Mouse (Mus musculus): ENCODE data around the gene Wdr77.
"Not testable (repeated sequence)": the region's sequence is repeated elsewhere in the genome, so short reads cannot be mapped to it uniquely, and the experiment has no call there.

Gene Wdr77
- long read RNA-seq, experiment 1, transcript Wdr77-201 (10 exons, 3,682 nt) = major isoform, 50 of 65 reads
- long read RNA-seq, experiment 1, partial matches to known transcripts = 3 of 65 reads
- long read RNA-seq, experiment 1, other reads (novel, unspliced or antisense) = 12 of 65 reads
- long read RNA-seq, experiment 2, transcript Wdr77-201 (10 exons, 3,682 nt) = major isoform, 54 of 68 reads
- long read RNA-seq, experiment 2, partial matches to known transcripts = 0 of 68 reads
- long read RNA-seq, experiment 2, other reads (novel, unspliced or antisense) = 13 of 68 reads

DNA sequence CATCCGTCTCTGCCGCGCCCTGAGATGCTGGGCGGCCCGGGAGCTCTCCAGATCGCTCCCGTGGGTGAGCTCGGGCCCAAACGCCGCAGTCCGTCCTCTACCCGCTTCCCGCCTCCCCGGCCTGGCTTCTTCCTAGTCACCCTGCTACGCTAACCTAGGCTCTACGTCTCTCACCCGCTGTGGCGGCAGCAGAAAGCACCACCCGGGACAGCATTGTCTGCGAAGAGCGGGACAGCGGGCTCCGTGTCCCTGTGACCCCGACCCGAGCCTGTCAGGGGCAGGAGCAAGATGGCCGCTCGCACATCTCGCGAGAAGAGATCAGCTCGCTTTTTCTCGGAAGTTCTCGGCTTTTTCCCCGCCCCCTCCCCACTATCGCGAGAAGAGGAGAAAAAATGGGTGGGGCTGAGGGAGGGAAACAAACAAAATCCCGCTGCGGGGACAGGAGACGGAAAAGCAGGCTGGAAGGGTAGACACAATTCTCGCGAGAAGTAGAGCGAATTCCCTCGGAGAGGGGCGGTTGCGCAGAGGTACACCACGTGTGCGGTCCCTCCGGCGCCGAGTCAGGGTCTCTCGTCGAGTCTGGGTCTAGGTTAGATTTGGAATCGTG lies at the start of gene Wdr77:
Gene Wdr77 (plus strand): TSS at position 396 of the 607 bp plus-strand sequence.
- intact Hi-C loops (cut with DNase I) = no loop called here

DNA sequence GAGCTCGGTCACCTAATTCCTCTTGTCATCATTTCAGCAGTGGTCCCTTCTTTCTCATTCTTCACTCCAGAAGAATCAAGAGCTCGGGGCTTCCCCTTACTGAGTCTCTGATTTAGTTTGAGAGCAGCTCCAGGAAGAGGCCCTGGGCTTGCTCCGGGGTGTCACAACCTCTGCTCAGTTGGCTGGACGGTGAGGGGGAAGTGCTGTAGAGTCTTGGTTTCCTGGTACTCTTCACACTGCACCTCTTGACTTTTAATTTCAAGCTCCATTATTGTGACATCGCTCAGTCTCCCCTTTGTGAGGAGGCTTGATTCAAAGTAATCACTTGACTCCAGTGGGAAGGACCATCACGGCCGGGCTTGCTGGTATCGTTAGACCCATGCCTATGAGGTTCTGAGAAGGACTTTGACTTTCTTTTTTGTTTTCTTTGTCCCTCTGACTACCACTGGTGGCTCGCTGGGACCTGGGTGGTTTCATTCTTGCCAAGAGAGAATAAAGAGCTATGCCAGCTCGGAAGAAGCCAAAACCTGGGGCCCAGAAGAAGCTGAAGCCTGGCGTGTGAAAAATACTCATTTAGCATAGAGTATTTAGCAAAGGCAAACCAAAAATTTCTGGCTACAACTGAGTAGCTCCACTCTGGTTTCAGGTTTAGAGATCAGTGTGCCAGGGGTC lies 48.5 kb upstream of the Wdr77 start:
- intact Hi-C loops (cut with DNase I) = no loop called here

DNA sequence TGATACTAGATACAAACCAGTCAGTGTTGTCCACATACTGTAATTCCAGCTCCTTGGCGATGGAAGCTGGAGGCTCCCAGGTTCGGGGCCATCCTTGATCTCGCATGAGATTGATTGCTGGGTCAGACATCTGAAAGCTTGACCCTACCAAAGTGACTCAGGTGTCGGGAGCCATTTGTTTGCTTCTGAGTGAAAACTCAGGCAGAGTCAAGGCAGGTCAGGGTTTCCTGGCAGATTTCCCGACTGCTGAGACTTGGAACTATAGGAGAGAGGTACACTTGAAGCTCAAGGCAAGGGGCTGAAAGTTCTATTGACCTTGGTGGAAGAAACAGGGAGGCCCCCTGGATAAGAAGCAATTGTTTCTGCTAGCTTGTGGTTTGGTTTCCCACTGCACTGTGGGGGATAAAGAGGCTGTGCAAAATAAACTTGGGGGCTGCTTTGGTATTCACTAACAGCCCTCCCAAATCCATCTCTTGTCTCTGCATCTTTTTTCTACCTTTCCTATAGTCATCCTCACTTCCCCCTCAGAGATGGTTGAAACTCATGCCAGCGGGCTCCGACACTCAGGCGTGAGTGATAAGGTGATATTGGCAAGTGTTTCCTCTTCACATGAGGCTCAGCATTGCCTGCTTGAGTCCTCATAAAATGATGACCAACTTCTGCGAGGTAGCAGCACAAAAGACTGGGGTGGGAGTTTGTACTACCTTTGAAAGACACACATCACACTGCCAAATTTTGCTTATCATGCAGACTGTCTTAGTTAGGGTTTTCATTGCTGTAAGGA lies 46.9 kb upstream of the Wdr77 start:
- intact Hi-C loops (cut with DNase I) = no loop called here

GRCm38 (mm10) chr3:105913839-105914681 lies 45.1 kb upstream of the Wdr77 start:
- intact Hi-C loops (cut with DNase I) = no loop called here

GRCm38 (mm10) chr3:105915281-105915680 lies 43.9 kb upstream of the Wdr77 start:
- intact Hi-C loops (cut with DNase I) = no loop called here

DNA sequence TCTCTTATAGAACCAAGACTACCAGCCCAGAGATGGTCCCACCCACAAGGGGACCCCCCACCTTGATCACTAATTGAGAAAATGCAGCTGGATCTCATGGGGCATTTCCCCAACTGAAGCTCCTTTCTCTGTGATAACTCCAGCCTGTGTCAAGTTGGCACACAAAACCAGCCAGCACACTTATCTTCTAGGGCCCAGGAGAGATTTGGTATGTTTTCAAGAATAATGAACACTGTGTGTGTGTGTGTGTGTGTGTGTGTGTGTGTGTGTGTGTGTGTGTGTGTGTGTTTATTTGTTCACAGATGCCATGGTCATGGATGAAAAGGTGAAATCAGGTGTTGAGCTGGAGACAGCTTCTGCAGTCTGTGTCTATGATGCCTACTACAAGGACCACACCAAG lies 42.7 kb upstream of the Wdr77 start:
- intact Hi-C loops (cut with DNase I) = not testable (repeated sequence)

- intact Hi-C loops (cut with DNase I) = no loop called here
These were observed 41.4 kb upstream of the Wdr77 start for GRCm38 (mm10) chr3:105917656-105918354.

GRCm38 (mm10) chr3:105918355-105918745 lies 40.8 kb upstream of the Wdr77 start:
- intact Hi-C loops (cut with DNase I) = no loop called here

GRCm38 (mm10) chr3:105920743-105921142 lies 38.4 kb upstream of the Wdr77 start:
- intact Hi-C loops (cut with DNase I) = not testable (repeated sequence)

DNA sequence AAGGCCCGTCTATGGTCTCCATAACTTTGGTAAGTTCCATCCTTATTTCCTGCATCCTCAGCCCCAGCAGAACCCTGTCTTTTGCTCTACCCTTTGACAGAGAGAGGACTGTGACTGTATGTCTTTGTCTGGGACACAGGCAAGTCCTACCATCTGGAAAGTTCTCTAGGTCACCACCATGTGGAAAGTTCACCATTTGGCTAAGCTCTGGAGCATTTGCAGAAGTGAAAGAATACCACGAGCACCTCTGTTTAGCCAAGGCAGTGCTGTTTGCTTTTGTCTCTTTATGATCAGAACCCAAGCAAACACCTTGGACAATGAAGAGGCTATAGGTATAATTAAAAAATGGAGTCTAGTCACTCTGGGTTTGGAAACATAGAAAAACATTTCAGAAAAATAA lies 37.2 kb upstream of the Wdr77 start:
- intact Hi-C loops (cut with DNase I) = no loop called here

GRCm38 (mm10) chr3:105924616-105925015 lies 34.6 kb upstream of the Wdr77 start:
- intact Hi-C loops (cut with DNase I) = no loop called here

DNA sequence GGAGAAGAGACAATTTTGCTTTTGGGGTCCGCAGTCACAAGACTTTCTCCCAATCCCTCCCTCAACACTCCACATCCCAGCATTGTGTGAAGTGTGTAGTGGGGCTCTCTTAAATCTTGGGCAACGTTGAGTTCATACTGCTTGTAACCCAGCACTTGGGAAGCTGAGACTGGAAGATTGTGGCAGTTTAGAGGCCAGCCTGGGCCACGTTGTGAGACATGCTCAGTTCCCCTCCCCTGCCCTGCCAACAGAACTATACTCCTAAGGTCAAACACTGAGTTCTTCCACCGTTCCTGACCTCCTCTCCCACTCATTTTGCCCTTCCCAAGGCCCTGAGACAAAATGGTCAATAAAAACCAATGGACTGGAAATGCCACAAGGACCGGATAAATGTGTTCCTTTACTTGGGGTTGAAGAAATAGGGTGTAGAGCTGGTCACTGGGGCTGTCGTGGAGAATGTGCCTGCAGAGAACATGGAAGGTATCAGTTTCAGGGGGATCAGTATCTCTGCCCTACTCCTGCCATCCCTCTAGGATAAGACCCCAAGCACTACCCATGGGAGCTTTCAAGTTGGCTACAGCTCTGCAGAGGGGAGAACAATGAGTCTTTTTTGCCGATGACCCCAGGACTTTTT lies 31.5 kb upstream of the Wdr77 start:
- intact Hi-C loops (cut with DNase I) = no loop called here

DNA sequence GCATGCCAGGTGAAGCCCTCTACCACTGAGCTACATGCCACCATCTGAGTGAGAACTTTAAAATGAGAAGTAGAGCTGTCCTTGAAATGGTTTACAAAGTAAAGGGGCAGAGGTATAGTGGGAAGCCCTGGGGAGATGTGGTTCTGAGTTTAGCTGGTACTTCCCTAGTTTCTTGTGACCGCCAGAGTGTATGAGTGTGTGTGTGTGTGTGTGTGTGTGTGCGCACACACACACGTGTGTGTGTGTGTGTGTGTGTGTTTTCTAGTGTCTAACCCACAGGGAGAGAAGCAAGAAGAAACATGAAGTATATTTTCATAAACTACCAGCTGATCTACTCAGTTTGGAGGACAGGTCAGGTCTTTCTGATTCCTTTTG lies 31.0 kb upstream of the Wdr77 start:
- intact Hi-C loops (cut with DNase I) = no loop called here

- intact Hi-C loops (cut with DNase I) = no loop called here
These were observed 30.4 kb upstream of the Wdr77 start for GRCm38 (mm10) chr3:105928781-105929180.

DNA sequence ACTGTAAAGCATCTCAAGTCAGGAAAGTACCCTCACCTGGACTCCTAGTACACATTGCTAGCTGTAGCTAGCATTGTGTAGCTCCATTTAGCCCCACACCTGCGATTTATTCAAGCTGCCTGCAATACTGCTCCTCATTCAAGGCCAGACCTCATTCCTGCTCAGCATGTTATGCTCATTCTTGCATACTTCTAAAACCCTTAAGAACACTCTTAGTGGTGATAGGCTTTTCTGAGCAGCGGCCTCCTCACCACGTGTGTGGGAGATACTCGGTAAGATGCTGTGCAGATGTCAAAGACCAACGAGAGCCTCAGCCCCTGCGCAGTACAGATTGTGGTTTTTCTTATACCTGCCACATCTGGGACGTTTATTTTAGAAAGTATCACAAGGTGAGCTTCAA lies 29.3 kb upstream of the Wdr77 start:
- intact Hi-C loops (cut with DNase I) = no loop called here

- intact Hi-C loops (cut with DNase I) = no loop called here
These were observed 28.1 kb upstream of the Wdr77 start for GRCm38 (mm10) chr3:105931095-105931494.

DNA sequence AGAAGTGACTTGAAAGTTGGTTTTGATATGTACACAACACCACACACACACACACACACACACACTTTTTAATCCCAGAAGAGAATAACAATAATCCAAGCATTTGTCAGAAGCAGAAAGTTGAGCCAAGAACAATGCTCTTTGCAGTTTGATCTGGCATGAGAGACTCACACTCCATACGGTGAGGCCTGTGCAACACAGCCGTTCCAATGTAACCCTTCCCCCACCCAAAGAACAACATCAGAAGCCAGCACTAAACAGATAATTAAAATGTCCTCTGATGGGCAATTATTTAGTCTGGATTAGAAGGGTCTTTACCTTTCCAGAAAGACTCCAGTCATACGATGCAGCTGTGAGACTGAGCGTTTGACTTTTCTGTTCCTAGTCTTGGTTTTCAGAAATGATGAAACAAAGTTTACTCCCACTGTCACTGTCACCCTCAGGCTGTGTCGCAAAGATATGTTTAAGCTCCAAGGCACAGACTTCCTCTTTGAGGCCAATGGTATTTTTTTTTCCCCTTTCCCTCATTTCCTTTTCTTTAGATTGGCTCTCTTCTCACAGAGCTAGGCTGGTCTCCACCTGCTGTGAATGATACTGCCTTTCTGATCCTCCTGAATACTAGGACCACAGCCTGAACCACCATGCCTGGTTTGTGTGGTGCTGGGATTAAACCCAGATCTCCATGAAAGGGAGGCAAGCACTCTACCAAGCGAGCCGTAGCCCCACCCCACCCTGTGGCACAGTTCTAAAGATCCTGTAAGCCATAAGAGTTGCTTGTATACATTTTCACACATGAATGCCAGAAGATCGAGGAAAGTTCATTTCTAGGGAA lies 26.7 kb upstream of the Wdr77 start, which contains the start of gene I830077J02Rik:
Gene I830077J02Rik (minus strand): TSS at position 425 of the 832 bp plus-strand sequence.
- intact Hi-C loops (cut with DNase I) = no loop called here

DNA sequence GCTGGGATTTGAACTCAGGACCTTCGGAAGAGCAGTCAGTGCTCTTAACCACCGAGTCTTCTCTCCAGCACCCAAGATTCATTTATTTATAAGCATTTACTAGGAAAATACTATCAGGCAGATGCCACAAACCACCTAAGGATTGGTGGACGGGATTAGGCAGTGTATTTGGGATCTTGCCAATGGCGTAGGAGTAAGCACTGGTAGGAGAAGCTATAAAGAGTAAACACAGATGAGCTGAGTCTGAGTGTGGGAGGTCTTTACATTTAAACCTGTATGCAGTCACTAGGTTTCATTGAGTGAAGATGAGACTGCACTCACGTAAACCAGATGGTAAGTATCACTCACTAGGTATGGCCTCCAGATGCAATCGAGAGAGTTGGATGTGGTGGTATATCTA lies 25.2 kb upstream of the Wdr77 start:
- intact Hi-C loops (cut with DNase I) = no loop called here

GRCm38 (mm10) chr3:105935033-105935432 lies 24.1 kb upstream of the Wdr77 start:
- intact Hi-C loops (cut with DNase I) = no loop called here
